Mouse (Mus musculus) heart, embryonic 14.5 days (tissue): ENCODE measurements around the gene Car9. TPM values are rescaled to one million over a fixed set of nuclear protein-coding genes. Genes with fewer than 3 reads are reported as not detected.

ENCODE experiments used
- ATAC-seq: fragments of 200-750 bp; cut with Nextera tagmentation; 2 replicates; pipeline ENCODE4 v1.8.0; 2017; ENCODE audit warnings: low read depth, moderate TSS enrichment; ENCODE audit not compliant: insufficient number of reproducible peaks, insufficient read depth, low FRiP score
- H3K27ac ChIP-seq, 2 experiments: fragments of 200-500 bp in 1 of 2; fragments of 300-500 bp in 1 of 2; sonication (generic) in 1 of 2; replicated peaks in 1 of 2; 2 replicates each; pipeline ENCODE4 v1.5.1; 2012 to 2014; ENCODE audit warnings: low read depth in 2 of 2, low read length in 2 of 2, control low read depth in 1 of 2, mild to moderate bottlenecking in 1 of 2, mixed read lengths in 1 of 2; ENCODE audit not compliant: control insufficient read depth in 1 of 2, insufficient read depth in 1 of 2
- H3K27me3 ChIP-seq: fragments of 300-500 bp; sonication (generic); 2 replicates; pipeline ENCODE4 v1.6.1; 2014; ENCODE audit warnings: mild to moderate bottlenecking, low read length, control low read depth; ENCODE audit not compliant: control insufficient read depth, insufficient read depth
- H3K36me3 ChIP-seq: fragments of 300-500 bp; sonication (generic); 2 replicates; pipeline ENCODE4 v1.6.1; 2014; ENCODE audit warnings: mild to moderate bottlenecking, control low read depth, low read length, mixed read lengths; ENCODE audit not compliant: control insufficient read depth, insufficient read depth
- H3K4me1 ChIP-seq, 2 experiments: fragments of 200-500 bp in 1 of 2; fragments of 300-500 bp in 1 of 2; sonication (generic) in 1 of 2; 2 replicates each; pipeline ENCODE4 v1.6.1; 2012 to 2014; ENCODE audit warnings: low read length in 2 of 2, control low read depth in 1 of 2, mixed read lengths in 1 of 2; ENCODE audit not compliant: control insufficient read depth in 2 of 2, insufficient read depth in 2 of 2
- H3K4me2 ChIP-seq: fragments of 300-500 bp; sonication (generic); 2 replicates; pipeline ENCODE4 v1.6.1; 2014; ENCODE audit warnings: mild to moderate bottlenecking, low read length
- H3K4me3 ChIP-seq, 2 experiments: fragments of 200-500 bp in 1 of 2; fragments of 300-500 bp in 1 of 2; sonication (generic) in 1 of 2; 2 replicates each; pipeline ENCODE4 v1.5.1; 2012 to 2014; ENCODE audit warnings: low read length in 2 of 2, mild to moderate bottlenecking in 2 of 2, control low read depth in 1 of 2, low read depth in 1 of 2, moderate library complexity in 1 of 2; ENCODE audit not compliant: control insufficient read depth in 1 of 2, insufficient read depth in 1 of 2
- H3K9ac ChIP-seq: fragments of 300-500 bp; sonication (generic); 2 replicates; pipeline ENCODE4 v1.6.1; 2014; ENCODE audit warnings: mild to moderate bottlenecking, low read length
- H3K9me3 ChIP-seq: fragments of 300-500 bp; sonication (generic); 2 replicates; pipeline ENCODE4 v1.6.1; 2016; ENCODE audit warnings: low read length, control low read depth; ENCODE audit not compliant: control insufficient read depth
- WGBS: fragments of 180-500 bp; shearing (Covaris S2); extraction: QIAGEN DNeasy Blood & Tissue Kit; methylation state at CpG from one replicate; pipeline ENCODE4 v1.1.7; 2014; 5-methylcytosine and 5-hydroxymethylcytosine counted together
- polyA plus RNA-seq: library from polyadenylated mRNA; unstranded; fragments of >200 nt; fragmentation: Nextera tagmentation; extraction: Ambion mirVana; gene quantifications from 2 replicates; pipeline ENCODE4 v1.2.1, GENCODE M21; 2014

Car9 gene
- polyA plus RNA-seq, 1 experiment from 2014 or later = 2.4 TPM

- WGBS = 84% methylated on average over 4 of the region's 4 CpGs
- H3K4me2 ChIP-seq = no peak overlapping the region
- no peak overlapping the region for H3K27ac ChIP-seq
- no peaks in the 10 kb centered on the region for H3K9me3 ChIP-seq
- H3K27me3 ChIP-seq = no peaks in the 10 kb centered on the region
- H3K4me1 ChIP-seq = peaks cover 14 to 17% of the 10 kb centered on the region in 2 experiments
- no peak overlapping the region for H3K9ac ChIP-seq
- no peaks in the 10 kb centered on the region for H3K36me3 ChIP-seq
- H3K4me3 ChIP-seq = no peak overlapping the region
- no peak for ATAC-seq
Observed at GRCm38 (mm10) chr4:43504269-43504668, 2.5 kb upstream of the Car9 start.

GRCm38 (mm10) chr4:43506074-43506473, 692 bp upstream of the Car9 start:
- 86% methylated on average over 8 of the region's 8 CpGs for WGBS
- no peak overlapping the region for H3K27ac ChIP-seq
- no peaks in the 10 kb centered on the region for H3K9me3 ChIP-seq
- no peak overlapping the region for H3K9ac ChIP-seq
- H3K4me1 ChIP-seq = peaks cover 10 to 12% of the 10 kb centered on the region in 2 experiments
- H3K27me3 ChIP-seq = no peaks in the 10 kb centered on the region
- H3K4me3 ChIP-seq = no peak overlapping the region
- ATAC-seq = no peak
- no peak overlapping the region for H3K4me2 ChIP-seq
- H3K36me3 ChIP-seq = no peaks in the 10 kb centered on the region

- Histone ChIP-seq H3K27ac (peak overlapping the region; percentile 63 to 69; a peak in 3 of 4 replicates), H3K27me3 (no peaks in the 10 kb centered on the region), H3K9me3 (no peaks in the 10 kb centered on the region), H3K4me2 (peak overlapping the region; percentile 91), H3K4me3 (peak overlapping the region; percentile 55 to 74), H3K36me3 (no peaks in the 10 kb centered on the region), H3K9ac (peak overlapping the region; percentile 76), H3K4me1 (peaks cover 12 to 18% of the 10 kb centered on the region in 2 experiments)
- peak; percentile 25; the same call in 1 of the 2 replicates for ATAC-seq
- WGBS = 4% methylated on average over 21 of the region's 22 CpGs
Observed at GRCm38 (mm10) chr4:43507938-43508665, 1.3 kb downstream of the Car9 start.

GRCm38 (mm10) chr4:43508666-43508997, 1.9 kb downstream of the Car9 start:
- peak overlapping the region; percentile 76 for H3K9ac ChIP-seq
- no peaks in the 10 kb centered on the region for H3K36me3 ChIP-seq
- peak; percentile 77 for ATAC-seq
- H3K4me1 ChIP-seq = peaks cover 12 to 18% of the 10 kb centered on the region in 2 experiments
- H3K27ac ChIP-seq = peak overlapping the region; percentile 63 to 69; a peak in 3 of 4 replicates
- no peaks in the 10 kb centered on the region for H3K27me3 ChIP-seq
- 2% methylated on average over 13 of the region's 13 CpGs for whole genome bisulfite sequencing
- H3K4me2 ChIP-seq = peak overlapping the region; percentile 91
- peak overlapping the region; percentile 55 to 74 for H3K4me3 ChIP-seq
- no peaks in the 10 kb centered on the region for H3K9me3 ChIP-seq

DNA sequence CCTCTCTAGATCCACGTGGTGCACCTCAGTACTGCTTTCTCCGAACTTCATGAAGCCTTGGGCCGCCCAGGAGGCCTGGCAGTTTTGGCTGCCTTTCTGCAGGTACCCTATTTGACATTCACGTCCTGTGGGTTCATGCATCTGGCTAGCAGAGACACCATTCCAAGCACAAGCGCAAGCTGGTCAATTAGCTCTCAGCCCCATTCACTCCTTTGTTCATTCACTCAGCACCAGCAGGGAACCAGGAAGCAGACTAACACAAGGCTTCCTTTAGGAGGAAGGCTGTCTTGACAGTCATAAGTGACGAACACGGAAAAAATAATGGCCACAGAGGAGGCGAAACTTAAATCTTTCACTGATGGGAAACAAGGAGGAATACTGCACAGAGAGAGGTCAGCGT, 2.3 kb downstream of the Car9 start:
- 36% methylated on average over 9 of the region's 9 CpGs for WGBS
- peaks cover 12 to 21% of the 10 kb centered on the region in 2 experiments for H3K4me1 ChIP-seq
- no peaks in the 10 kb centered on the region for H3K36me3 ChIP-seq
- no peaks in the 10 kb centered on the region for H3K9me3 ChIP-seq
- no peak for ATAC-seq
- H3K27ac ChIP-seq = no peak overlapping the region
- H3K4me3 ChIP-seq = peak overlapping the region; percentile 55 to 74
- no peaks in the 10 kb centered on the region for H3K27me3 ChIP-seq
- peak overlapping the region; percentile 91 for H3K4me2 ChIP-seq
- peak overlapping the region; percentile 76 for H3K9ac ChIP-seq

DNA sequence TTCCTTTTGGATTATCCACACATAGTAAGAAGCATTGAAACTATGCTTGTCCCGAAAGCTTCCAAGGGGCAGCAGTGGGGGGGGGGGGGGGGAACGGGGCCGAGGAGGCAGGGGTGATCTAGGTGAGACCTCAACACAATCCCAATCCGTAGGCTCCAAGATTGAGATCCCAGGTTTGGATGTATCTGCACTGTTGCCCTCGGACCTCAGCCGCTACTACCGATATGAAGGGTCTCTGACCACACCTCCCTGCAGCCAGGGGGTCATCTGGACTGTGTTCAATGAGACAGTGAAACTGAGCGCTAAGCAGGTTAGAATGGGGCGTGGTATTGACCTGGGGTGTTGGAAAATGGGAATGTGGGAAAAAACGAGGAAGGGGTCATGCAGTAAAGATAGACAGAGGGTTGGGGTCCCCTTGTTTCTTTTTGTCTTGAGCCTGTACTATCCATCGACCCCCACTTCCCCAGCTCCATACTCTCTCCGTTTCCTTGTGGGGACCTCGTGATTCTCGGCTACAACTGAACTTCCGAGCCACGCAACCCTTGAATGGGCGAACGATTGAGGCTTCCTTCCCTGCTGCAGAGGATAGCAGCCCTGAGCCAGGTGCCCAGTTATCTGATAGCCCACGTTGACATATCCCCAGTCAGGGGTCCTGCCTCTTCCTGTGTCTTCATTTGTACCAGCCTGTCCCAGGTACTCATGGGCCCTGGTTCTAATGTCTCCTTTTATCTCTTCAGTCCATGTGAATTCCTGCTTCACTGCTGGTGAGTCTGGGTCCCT, 5.1 kb downstream of the Car9 start:
- 42% methylated on average over 19 of the region's 19 CpGs for WGBS
- Histone ChIP-seq H3K4me3 (no peak overlapping the region), H3K27ac (no peak overlapping the region), H3K4me2 (0 out of 2 replicates have a peak overlapping the region, but pooled peaks have one; percentile 13), H3K4me1 (peaks cover 16 to 35% of the 10 kb centered on the region in 2 experiments), H3K9me3 (no peaks in the 10 kb centered on the region), H3K27me3 (no peaks in the 10 kb centered on the region), H3K9ac (no peak overlapping the region), H3K36me3 (peaks cover 23% of the 10 kb centered on the region)
- ATAC-seq = no peak

DNA sequence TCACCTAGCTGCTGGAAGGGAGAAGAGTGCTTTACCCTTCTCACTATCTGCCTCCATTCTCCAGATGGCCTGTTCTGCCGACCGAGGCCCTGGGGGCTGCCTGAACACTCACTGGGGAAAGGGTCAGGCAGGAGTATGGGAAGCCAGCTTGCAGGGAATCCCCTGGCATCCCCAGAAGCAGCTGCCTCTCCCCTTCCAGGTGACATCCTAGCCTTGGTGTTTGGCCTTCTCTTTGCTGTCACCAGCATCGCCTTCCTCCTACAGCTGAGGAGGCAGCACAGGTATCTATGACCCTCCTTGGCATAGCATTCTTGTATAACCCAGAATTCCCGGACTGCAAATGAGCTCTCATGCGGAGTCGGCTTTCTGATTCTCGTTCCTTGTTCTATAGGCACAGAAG, 5.9 kb downstream of the Car9 start:
- Histone ChIP-seq H3K36me3 (peaks cover 30% of the 10 kb centered on the region), H3K4me2 (no peak overlapping the region), H3K27me3 (no peaks in the 10 kb centered on the region), H3K9me3 (no peaks in the 10 kb centered on the region), H3K4me3 (no peak overlapping the region), H3K9ac (peak overlapping the region; percentile 16; the same call in 1 of the 2 replicates), H3K27ac (no peak overlapping the region), H3K4me1 (peaks cover 15 to 35% of the 10 kb centered on the region in 2 experiments)
- no peak for ATAC-seq
- 46% methylated on average over 7 of the region's 7 CpGs for WGBS
